Mouse (Mus musculus): ENCODE measurements around the gene Hoxc12.

Gene Hoxc12

GRCm38 (mm10) chr15:102965003-102965891 is 28.7 kb downstream of the Hoxc12 start:
- no peak for DNase-seq (ENCODE audit: low spot score)

DNA sequence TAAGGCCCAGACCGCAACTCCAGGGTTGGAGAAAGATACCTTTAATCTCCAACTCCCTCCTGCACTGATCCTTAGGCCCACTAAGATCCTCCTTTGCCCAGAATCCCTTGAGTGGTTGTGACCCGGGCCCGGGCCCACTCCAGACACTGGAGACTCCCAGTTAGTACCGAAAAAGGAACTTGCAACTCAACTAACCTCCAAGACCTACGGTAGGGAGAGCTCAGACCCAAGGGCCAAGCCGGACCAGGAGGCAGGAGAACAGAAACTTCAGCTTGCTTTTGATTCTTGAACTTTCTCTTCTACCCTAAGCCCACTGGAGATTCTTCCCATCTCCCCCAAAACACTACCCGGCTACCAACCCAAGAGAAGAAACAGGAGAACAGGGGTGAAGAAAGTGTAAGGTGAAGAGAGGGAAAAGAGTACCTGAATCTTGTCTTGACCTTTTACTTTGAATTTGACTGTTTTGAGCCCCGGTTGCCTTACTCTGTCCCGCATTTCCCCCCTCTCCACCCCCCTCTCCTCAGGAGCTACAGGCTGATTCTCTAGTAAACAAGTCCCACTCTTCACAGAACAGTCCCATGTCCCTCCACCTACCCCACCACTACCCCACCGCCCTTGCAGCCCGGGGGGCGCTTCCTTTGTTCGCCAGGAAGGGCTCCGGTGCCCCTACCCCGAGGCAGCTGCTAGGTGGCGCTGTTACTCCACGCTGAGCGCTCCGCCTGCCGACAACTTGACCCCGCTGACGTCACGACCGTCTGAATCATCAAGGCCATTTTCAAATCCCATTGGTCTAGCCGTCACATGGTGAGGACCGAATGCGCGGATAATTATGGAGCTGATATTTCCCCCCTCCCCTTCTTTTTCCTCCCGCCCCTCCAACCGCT is 29.6 kb downstream of the Hoxc12 start:
- peak; percentile 77 for DNase-seq (ENCODE audit: low spot score)

- no peak for DNase-seq (ENCODE audit: low spot score)
These were observed 30.3 kb downstream of the Hoxc12 start, which contains the start of gene Hoxc10 for GRCm38 (mm10) chr15:102966776-102967311. TSS of gene Hoxc10 (plus strand) at chr15:102966796.

DNA sequence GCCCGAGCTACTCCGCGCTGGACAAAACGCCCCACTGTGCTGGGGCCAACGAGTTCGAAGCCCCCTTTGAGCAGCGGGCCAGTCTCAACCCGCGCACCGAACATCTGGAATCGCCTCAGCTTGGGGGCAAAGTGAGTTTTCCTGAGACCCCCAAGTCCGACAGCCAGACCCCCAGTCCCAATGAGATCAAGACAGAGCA is 30.7 kb downstream of the Hoxc12 start, which contains the start of gene Hoxc5:
TSS of gene Hoxc5 (plus strand) at position 132 of the 199 bp plus-strand sequence.
- DNase-seq (ENCODE audit: low spot score), result no peak

- no peak for DNase-seq (ENCODE audit: low spot score)
These were observed 31.2 kb downstream of the Hoxc12 start for GRCm38 (mm10) chr15:102967511-102968397.

- no peak for DNase-seq (ENCODE audit: low spot score)
These were observed 32.7 kb downstream of the Hoxc12 start for GRCm38 (mm10) chr15:102969296-102969695.

DNA sequence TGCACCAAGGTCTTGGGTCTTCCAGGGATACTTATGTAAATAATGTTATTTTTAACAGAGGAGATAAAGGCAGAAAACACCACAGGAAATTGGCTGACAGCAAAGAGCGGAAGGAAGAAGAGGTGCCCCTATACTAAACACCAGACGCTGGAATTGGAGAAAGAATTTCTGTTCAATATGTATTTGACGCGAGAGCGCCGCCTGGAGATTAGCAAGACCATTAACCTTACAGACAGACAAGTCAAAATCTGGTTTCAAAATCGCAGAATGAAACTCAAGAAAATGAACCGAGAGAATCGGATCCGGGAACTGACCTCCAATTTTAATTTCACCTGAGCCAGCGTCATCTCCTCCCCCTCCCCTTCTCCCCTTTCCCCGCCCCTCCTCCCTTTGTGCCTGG is 34.2 kb downstream of the Hoxc12 start:
- DNase-seq (ENCODE audit: low spot score), result no peak

DNA sequence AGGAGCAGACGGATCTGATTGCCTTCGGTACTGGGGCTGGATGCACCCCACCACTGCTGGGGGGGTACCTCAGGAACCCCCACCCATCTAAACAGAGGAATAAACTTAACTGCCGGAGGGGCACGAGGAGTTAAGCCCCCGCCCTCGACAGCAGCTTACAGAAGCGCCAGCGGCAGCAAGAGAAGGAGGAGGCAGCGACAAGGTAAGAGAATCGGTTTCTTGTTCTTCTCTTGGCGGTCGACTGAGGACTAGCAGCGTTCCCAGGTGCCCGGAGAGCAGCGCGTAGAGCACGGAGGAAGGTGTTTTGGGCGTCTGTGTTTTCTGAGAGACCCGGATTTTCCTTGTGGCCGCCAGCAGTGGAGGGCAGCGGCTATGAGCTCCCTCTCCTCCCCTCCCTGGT is 35.7 kb downstream of the Hoxc12 start:
- no peak for DNase-seq (ENCODE audit: low spot score)

DNA sequence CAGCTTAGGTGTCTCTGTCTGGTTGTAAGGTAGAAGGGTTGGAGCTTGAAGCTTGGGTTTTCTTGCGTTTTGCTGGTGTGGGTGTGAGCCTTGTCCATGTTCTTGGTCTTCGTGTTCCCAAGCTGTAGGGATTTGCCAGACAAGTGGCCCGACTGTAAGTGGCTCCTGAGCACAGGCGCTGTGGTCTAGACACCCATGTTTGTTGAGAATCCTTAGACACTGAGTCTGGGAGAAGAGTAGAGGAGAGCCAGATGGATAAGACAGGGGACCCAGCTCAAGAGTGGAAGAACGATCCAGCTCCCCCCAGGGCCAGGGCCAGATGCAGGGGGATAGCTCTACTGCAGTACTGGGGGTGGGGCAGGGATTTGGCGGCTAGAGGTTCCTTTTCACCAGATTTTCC is 36.2 kb downstream of the Hoxc12 start:
- DNase-seq (ENCODE audit: low spot score), result no peak

DNA sequence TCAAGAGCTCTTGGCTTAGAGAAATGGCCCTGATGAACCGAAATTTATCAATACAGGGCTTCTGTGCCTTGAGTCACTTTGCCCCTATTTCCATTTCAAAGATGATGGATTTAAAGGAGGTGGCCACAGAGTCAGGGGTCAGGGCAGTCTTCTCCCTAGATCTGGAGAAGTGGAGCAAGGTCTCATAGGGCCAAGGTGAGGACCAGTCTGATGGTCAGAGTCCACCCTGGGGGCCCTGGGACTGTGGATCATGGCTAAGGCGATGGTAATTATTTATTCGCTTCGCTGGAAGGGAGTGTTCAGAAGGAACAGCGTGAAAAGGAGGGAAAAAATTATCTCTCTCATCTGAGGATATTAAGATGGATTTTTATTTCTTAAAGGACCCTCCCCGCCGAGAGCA is 38.5 kb downstream of the Hoxc12 start:
- no peak for DNase-seq (ENCODE audit: low spot score)

DNA sequence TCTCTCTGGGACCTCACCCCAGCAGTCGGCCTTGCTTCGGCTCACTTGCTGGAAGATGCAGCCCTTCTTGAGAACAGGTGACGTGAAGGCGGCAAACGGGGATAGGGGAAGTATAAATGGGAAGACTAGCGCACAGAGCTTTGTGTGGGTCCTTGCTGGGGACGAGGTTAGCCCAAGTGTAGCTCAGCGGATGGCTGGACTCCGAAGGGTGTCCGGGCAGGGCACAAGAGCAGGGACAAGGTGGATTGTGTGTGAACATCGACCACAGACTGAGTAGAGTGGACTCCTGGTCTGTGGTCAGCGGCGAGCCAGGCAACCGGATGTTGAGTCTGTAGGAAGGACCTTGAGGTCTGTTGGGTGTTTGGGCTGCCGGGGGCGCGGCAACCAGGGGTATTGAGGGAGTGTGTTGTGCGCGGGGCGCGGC is 39.1 kb downstream of the Hoxc12 start:
- no peak for DNase-seq (ENCODE audit: low spot score)

DNA sequence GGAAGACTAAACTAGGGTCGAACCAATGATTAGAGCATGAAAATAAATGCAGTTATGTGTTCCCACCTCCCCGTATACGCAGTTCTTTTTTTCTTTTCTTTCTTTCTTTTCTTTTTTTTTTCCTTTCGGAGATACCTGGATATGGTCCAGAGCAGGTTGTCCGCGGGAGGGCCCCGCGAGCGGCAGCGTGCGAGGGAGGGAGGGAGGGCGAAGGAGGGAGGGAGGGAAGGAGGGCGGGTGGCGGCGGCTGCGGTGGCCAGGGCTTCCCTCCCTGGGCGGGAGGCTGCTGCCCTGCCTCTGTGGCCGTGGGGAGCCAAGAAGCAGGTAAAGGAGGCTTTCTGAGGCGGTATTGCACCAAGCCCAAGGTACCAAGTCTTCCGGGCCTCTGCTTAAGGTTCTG is 39.6 kb downstream of the Hoxc12 start, which contains the start of gene Hoxc9:
TSS of gene Hoxc9 (plus strand) at position 269 of the 400 bp plus-strand sequence.
- DNase-seq (ENCODE audit: low spot score), result no peak

DNA sequence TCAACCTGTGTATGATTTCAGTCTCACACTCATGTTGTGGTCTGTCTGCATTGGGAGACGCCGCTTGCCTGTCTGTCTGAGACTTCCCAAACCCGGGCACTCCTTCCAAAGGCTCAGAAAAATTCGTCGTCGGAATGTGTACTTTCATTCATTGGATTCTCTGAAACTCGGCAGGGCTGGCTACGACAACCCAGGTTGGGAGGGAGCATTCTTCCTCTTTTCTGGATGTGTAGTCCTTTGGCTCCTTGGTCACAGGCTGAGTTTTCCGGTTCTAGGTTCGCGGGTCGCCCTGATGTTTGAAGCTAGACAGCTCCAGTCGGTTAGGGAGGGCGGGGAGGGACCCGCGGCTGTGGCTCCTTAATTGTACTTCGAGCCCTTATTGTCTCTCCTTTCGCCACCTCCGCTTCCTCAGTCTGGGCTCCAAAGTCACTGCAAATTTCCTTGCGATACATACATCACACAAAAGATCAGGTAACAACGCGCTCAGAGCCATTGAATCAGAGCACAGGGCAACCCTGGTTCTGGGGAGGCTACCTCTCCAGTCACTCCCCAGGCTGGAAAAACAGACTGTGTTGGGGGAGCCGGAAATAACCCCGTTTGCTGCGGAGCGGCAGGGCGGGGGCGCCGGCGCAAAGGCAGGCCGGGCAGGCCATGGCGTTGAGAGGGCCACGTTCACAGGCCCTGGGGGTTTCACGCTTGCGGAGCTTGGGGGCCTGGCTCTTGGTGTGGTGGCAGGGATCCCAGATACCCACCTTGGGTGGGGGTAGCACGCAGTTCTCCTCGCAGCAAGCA is 40.3 kb downstream of the Hoxc12 start:
- no peak for DNase-seq (ENCODE audit: low spot score)

DNA sequence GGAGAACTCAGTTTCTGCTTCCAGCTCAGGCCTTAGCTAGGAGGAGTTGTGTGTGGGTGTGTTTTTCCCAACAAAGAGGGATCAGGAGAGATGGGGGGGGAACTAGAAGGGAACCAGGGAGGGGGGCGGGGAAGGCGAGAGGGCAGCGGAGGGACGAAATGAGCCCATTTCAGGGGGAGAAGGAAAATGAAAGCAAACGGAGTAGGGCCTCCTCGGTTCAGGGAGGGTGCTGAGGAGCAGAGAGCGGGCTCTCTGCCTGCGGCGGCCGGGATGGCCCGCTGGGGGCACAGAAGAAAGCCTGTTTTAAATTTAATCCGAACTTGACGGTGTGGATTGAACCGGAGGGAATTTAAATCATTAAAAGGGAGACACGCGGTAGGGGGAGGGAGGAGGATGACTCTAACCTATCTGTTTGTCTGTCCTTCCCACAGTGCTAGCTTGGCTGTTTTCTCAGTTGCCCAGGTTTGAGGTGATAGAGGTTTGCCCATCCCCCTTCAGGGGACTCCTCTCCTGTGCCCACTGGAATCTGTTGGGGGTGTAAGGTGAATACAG is 40.9 kb downstream of the Hoxc12 start:
- no peak for DNase-seq (ENCODE audit: low spot score)

- DNase-seq (ENCODE audit: low spot score), result no peak
These were observed 42.3 kb downstream of the Hoxc12 start for GRCm38 (mm10) chr15:102978615-102979515.

DNA sequence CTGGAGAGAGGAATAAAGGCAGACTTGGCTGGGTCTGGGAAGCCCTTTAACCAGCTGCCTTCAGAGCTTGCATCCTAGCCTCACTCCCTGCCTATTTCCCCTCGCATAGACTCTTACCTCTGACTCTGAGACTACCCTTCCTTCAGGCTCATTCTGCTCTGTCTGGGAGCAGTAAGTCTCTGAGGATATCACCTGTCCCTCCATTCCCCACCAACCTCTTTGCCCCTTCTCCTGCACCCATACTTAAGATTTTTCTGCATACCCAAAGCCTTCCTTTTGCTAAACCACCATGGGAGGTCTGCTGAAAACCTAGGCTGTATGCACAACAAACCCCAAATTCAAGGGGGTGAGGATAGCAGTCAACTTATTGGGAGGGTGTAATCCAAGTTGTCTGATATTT is 43.4 kb downstream of the Hoxc12 start:
- DNase-seq (ENCODE audit: low spot score), result no peak

- DNase-seq (ENCODE audit: low spot score), result no peak
These were observed 43.8 kb downstream of the Hoxc12 start for GRCm38 (mm10) chr15:102980352-102980751.

DNA sequence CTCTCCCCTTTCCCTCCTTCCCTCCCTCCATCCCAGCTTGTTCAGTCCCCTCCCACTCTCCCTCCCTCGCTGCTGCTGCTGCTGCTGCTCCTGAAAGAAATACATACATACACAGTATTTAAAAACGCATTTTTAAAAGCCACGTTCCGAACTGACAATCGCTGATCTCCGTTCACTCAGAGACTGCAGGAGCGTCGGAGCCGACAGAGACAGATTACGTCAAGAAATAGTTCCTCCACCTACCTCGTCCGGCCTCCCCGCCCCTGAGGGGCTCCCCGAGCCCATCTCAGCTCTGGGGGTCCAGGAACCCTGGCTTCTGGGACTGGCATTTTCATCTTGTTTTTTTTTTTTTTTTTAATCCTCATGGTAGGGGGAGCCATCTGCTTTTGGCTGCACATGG is 44.4 kb downstream of the Hoxc12 start:
- no peak for DNase-seq (ENCODE audit: low spot score)

Data from ovary, adult 18-20 months (tissue).